Mouse (Mus musculus) right cerebral cortex, adult 18-20 months (tissue): ENCODE measurements around the gene Ndufa10.
A peak's percentile ranks its signal among the peaks of the same experiment; 100 is the strongest.

Experiments used
- DNase-seq: peaks from one replicate; pipeline ENCODE4 v3.0.0; 2022; ENCODE audit warnings: mixed read lengths

The Ndufa10 gene

DNA sequence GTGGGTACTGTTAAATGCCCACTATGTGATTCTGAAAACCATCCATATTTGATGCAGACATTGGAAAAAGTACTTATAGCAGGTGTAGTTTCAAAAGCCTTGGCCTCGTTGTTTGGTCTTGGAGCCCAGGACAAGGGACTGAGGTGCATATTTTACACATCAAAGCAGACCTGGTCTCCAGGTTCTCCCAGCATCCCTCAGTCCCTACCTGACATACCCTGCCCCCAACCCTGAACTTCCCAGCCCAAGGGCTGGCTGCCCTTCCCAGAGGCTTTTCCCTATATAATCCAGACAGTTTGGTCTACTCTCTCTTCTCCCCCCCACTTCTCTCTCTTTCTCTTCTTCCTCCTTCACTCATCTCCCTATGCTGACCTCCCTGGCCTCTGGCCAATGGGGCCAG is 42.7 kb downstream of the Ndufa10 start:
- DNase-seq = no peak

GRCm38 (mm10) chr1:92424714-92425113 is 48.9 kb downstream of the Ndufa10 start:
- DNase-seq = no peak

GRCm38 (mm10) chr1:92405131-92405530 is 68.5 kb downstream of the Ndufa10 start:
- no peak for DNase-seq

DNA sequence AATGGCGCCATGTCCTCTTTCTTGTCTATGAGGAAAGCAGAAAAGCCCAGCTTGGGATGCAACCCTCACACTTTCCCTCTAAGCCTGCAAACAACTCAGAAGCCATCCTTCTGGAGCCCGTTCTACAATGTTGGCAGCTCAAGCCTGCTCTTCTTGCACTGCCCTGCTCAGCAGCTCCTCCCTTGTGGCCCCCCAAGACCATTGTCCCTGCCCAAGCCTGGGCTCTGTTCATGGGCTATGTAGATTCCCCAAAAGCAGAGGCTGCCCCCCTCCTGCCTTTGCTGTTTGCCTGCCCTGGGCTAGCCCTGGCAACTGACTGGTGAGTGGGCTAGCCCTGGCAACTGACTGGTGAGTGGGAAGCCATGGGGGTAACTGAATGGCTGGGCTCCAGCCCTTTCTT is 73.1 kb downstream of the Ndufa10 start:
- DNase-seq = no peak

GRCm38 (mm10) chr1:92398601-92399000 is 75.1 kb downstream of the Ndufa10 start:
- DNase-seq = no peak

- DNase-seq = no peak
Observed at GRCm38 (mm10) chr1:92397511-92398051, 76.1 kb downstream of the Ndufa10 start.

- no peak for DNase-seq
Observed at GRCm38 (mm10) chr1:92394279-92394678, 79.4 kb downstream of the Ndufa10 start.

- DNase-seq = peak; percentile 46
Observed at GRCm38 (mm10) chr1:92393166-92393565, 80.5 kb downstream of the Ndufa10 start.
